Mouse (Mus musculus): ENCODE data around the gene Dazap1. TPM values are rescaled to one million over a fixed set of nuclear protein-coding genes. Genes with fewer than 3 reads are reported as not detected.

Dazap1 gene
- total and polyA plus RNA-seq, 3 experiments, result 159 to 236 TPM; not detected in 1

GRCm38 (mm10) chr10:80329273-80330081, 68.2 kb downstream of the Dazap1 start, which contains the start of the genes Pcsk4 and Reep6 (continued):
- no peak for TF ChIP-seq ZNF384 (IDR thresholded peaks at IDR 0.05; ENCODE audit: low read depth, low read length)
- peak; percentile 50 for TF ChIP-seq MAX (IDR thresholded peaks at IDR 0.05; ENCODE audit: low read length)
- TF ChIP-seq JUND (IDR thresholded peaks at IDR 0.05; ENCODE audit: low read depth, low read length), result no peak
- no peak for TF ChIP-seq GABPA (IDR thresholded peaks at IDR 0.05; ENCODE audit: low read depth, low read length)
- no peak for TF ChIP-seq RCOR1 (IDR thresholded peaks at IDR 0.05; ENCODE audit: low read depth, low read length)
- no peak for TF ChIP-seq MEF2A (IDR thresholded peaks at IDR 0.05; ENCODE audit: extremely low read depth, insufficient replicate concordance, low read depth, low read length, poor library complexity, severe bottlenecking)
- TF ChIP-seq MYB (IDR thresholded peaks at IDR 0.05; ENCODE audit: low read depth, low read length), result no peak
- TF ChIP-seq ZKSCAN1 (IDR thresholded peaks at IDR 0.05; ENCODE audit: low read depth, low read length), result no peak
- TF ChIP-seq USF1 (IDR thresholded peaks at IDR 0.05; ENCODE audit: low read depth, low read length), result no peak
- TF ChIP-seq POLR2AphosphoS5 (IDR thresholded peaks at IDR 0.05; ENCODE audit: borderline replicate concordance, low read depth, low read length), result no peak
- TF ChIP-seq E2F4 (IDR thresholded peaks at IDR 0.05; ENCODE audit: borderline replicate concordance, low read depth, low read length), result no peak
- peak; percentile 87 for TF ChIP-seq SIN3A (IDR thresholded peaks at IDR 0.05; ENCODE audit: low read length)
- TF ChIP-seq USF2 (IDR thresholded peaks at IDR 0.05; ENCODE audit: borderline replicate concordance in 1 of 2, insufficient read depth in 1 of 2, low read depth in 1 of 2, low read length in 2 of 2), result no peak

DNA sequence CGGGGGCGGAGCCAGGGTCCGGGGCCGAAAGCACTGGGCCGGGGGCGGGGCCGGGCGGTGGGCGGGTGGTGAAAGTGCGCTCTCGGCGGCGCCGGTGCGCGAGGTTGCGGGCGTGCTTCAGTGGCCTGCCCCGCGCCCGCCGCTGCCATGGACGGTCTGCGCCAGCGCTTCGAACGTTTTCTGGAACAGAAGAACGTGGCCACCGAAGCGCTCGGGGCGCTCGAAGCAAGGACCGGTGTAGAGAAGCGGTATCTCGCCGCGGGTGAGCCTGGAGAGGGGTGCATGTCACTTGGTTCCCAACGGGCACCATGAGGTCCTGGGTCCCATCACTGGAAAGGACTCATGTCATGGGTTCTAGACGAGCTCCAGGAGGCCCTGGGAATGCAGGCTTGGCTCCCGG, 68.8 kb downstream of the Dazap1 start:
- peak in 1 of 2 experiments; percentile 58; a peak in 1 of 4 replicates for TF ChIP-seq POLR2A (IDR thresholded peaks at IDR 0.05; ENCODE audit: control insufficient read depth in 1 of 2, insufficient read depth in 1 of 2, low read depth in 1 of 2, low read length in 2 of 2, poor library complexity in 1 of 2)
- peak; percentile 50; the same call in 1 of the 2 replicates for TF ChIP-seq SIN3A (IDR thresholded peaks at IDR 0.05; ENCODE audit: low read length)
- TF ChIP-seq USF2 (IDR thresholded peaks at IDR 0.05; ENCODE audit: borderline replicate concordance in 1 of 2, insufficient read depth in 1 of 2, low read depth in 1 of 2, low read length in 2 of 2), result no peak
- peak; percentile 56 for TF ChIP-seq NELFE (IDR thresholded peaks at IDR 0.05; ENCODE audit: low read depth, low read length)
- TF ChIP-seq CTCF (IDR thresholded peaks at IDR 0.05 in 2 of 3, conservative IDR thresholded peaks at IDR 0.05 in 1 of 3; ENCODE audit: control insufficient read depth in 1 of 3, insufficient read depth in 1 of 3, low read depth in 2 of 3, low read length in 3 of 3, poor library complexity in 1 of 3, severe bottlenecking in 1 of 3), result 0 out of 6 replicates have a peak, but pooled peaks of 1 of the 3 experiments have one; percentile 0
- no peak for TF ChIP-seq TBP (IDR thresholded peaks at IDR 0.05; ENCODE audit: low read depth, low read length)
- TF ChIP-seq RAD21 (IDR thresholded peaks at IDR 0.05; ENCODE audit: low read depth, low read length), result no peak
- peak; percentile 83 for TF ChIP-seq MXI1 (IDR thresholded peaks at IDR 0.05; ENCODE audit: low read depth, low read length)
- TF ChIP-seq ZNF384 (IDR thresholded peaks at IDR 0.05; ENCODE audit: low read depth, low read length), result no peak
- TF ChIP-seq CHD1 (IDR thresholded peaks at IDR 0.05; ENCODE audit: low read depth, low read length), result no peak
- no peak for TF ChIP-seq JUND (IDR thresholded peaks at IDR 0.05; ENCODE audit: low read depth, low read length)
- TF ChIP-seq ZC3H11A (IDR thresholded peaks at IDR 0.05; ENCODE audit: low read depth, low read length), result no peak
- no peak for TF ChIP-seq USF1 (IDR thresholded peaks at IDR 0.05; ENCODE audit: low read depth, low read length)
- TF ChIP-seq HCFC1 (IDR thresholded peaks at IDR 0.05; ENCODE audit: low read depth, low read length), result 0 out of 2 replicates have a peak, but pooled peaks have one; percentile 2
- H3K27me3 ChIP-seq (ENCODE audit: control insufficient read depth in 1 of 2, insufficient read depth in 2 of 2, low read length in 2 of 2), result no peaks in the 10 kb centered on the region
- H3K36me3 ChIP-seq (ENCODE audit: control insufficient read depth in 1 of 2, insufficient read depth in 2 of 2, low read length in 2 of 2), result peaks cover 0 to 22% of the 10 kb centered on the region in 2 experiments; a peak in 2 of 4 replicates
- H3K9me3 ChIP-seq (replicated peaks; ENCODE audit: insufficient read depth, low read length), result no peaks in the 10 kb centered on the region
- no peak overlapping the region for H3K27ac ChIP-seq (ENCODE audit: control insufficient read depth, low read depth, low read length)
- peak overlapping the region; percentile 82 for H3K9ac ChIP-seq (ENCODE audit: control insufficient read depth, low read depth, low read length, poor library complexity, severe bottlenecking)
- peaks cover 2% of the 10 kb centered on the region; the same call in 1 of the 2 replicates for H3K79me2 ChIP-seq (ENCODE audit: control insufficient read depth, insufficient read depth, low read length, poor library complexity)
- DNase-seq (ENCODE audit: low read depth, low spot score), result no peak
- H3K4me1 ChIP-seq (ENCODE audit: control insufficient read depth in 1 of 2, insufficient read depth in 2 of 2, low read length in 2 of 2), result peaks cover 14 to 25% of the 10 kb centered on the region in 2 experiments
- peak overlapping the region; percentile 72 to 96 for H3K4me3 ChIP-seq (ENCODE audit: control insufficient read depth in 1 of 2, insufficient read depth in 1 of 2, low read depth in 2 of 2, low read length in 2 of 2)

Data from MEL (cell line).